Mouse (Mus musculus) myocyte (in vitro differentiated cells): ENCODE results near the gene Myl4. TPM values are rescaled to one million over a fixed set of nuclear protein-coding genes. Genes with fewer than 3 reads are reported as not detected.

Experiments used
- H3K27me3 ChIP-seq: one replicate; pipeline ENCODE4 v1.6.1; 2011; ENCODE audit not compliant: control insufficient read depth, insufficient read depth, insufficient read length
- H3K36me3 ChIP-seq: one replicate; pipeline ENCODE4 v1.6.1; 2011; ENCODE audit not compliant: control insufficient read depth, insufficient read depth
- H3K4me2 ChIP-seq: one replicate; pipeline ENCODE4 v1.6.1; 2011; ENCODE audit warnings: low read depth, control low read depth
- H3K4me3 ChIP-seq: one replicate; pipeline ENCODE4 v1.5.1; 2011; ENCODE audit warnings: mild to moderate bottlenecking, control low read depth, moderate library complexity
- H3K79me2 ChIP-seq: one replicate; pipeline ENCODE4 v1.6.1; 2011; ENCODE audit not compliant: control insufficient read depth, insufficient read depth
- H3ac ChIP-seq: one replicate; pipeline ENCODE4 v1.6.1; 2011; ENCODE audit not compliant: control insufficient read depth, insufficient read length
- CEBPB ChIP-seq: IDR thresholded peaks from 2 replicates; pipeline ENCODE4 v1.6.1; 2011; ENCODE audit warnings: mild to moderate bottlenecking, moderate library complexity; ENCODE audit not compliant: poor library complexity, insufficient read depth, severe bottlenecking
- E2F4 ChIP-seq: IDR thresholded peaks from one replicate; pipeline ENCODE4 v1.6.1; 2011; ENCODE audit warnings: mild to moderate bottlenecking, control low read depth, moderate library complexity; ENCODE audit not compliant: insufficient read depth
- MAX ChIP-seq: IDR thresholded peaks from one replicate; pipeline ENCODE4 v1.6.1; 2011; ENCODE audit warnings: low read depth, mild to moderate bottlenecking, control low read depth
- MYOD1 ChIP-seq, 3 experiments: IDR thresholded peaks; one replicate each; pipeline ENCODE4 v1.6.1; 2011; ENCODE audit warnings: control low read depth in 2 of 3, low read depth in 2 of 3, mild to moderate bottlenecking in 2 of 3, moderate library complexity in 1 of 3; ENCODE audit not compliant: insufficient read length in 2 of 3, control insufficient read depth in 1 of 3
- MYOG ChIP-seq, 3 experiments: IDR thresholded peaks; one replicate each; pipeline ENCODE4 v1.6.1; 2011; ENCODE audit warnings: control low read depth in 2 of 3, low read depth in 2 of 3, mild to moderate bottlenecking in 2 of 3; ENCODE audit not compliant: insufficient read length in 2 of 3, control insufficient read depth in 1 of 3, insufficient read depth in 1 of 3
- POLR2A ChIP-seq: IDR thresholded peaks from one replicate; pipeline ENCODE4 v1.6.1; 2011; ENCODE audit warnings: low read depth, mild to moderate bottlenecking, control low read depth, moderate library complexity; ENCODE audit not compliant: insufficient read length
- POLR2AphosphoS2 ChIP-seq: IDR thresholded peaks from one replicate; pipeline ENCODE4 v1.6.1; 2011; ENCODE audit warnings: low read depth, control low read depth; ENCODE audit not compliant: insufficient read length
- REST ChIP-seq: IDR thresholded peaks from one replicate; pipeline ENCODE4 v1.6.1; 2011; ENCODE audit warnings: mild to moderate bottlenecking, control low read depth, moderate library complexity; ENCODE audit not compliant: insufficient read depth, insufficient read length
- SRF ChIP-seq: IDR thresholded peaks from one replicate; pipeline ENCODE4 v1.6.1; 2011; ENCODE audit warnings: low read depth; ENCODE audit not compliant: control insufficient read depth, insufficient read length
- TCF12 ChIP-seq: IDR thresholded peaks from one replicate; pipeline ENCODE4 v1.6.1; 2011; ENCODE audit warnings: mild to moderate bottlenecking, control low read depth; ENCODE audit not compliant: poor library complexity, insufficient read depth, severe bottlenecking
- TCF3 ChIP-seq: IDR thresholded peaks from one replicate; pipeline ENCODE4 v1.6.1; 2011; ENCODE audit warnings: low read depth, control low read depth; ENCODE audit not compliant: insufficient read length
- USF1 ChIP-seq: IDR thresholded peaks from one replicate; pipeline ENCODE4 v1.6.1; 2011; ENCODE audit warnings: low read depth, mild to moderate bottlenecking, control low read depth, moderate library complexity
- polyA plus RNA-seq: library from polyadenylated mRNA; unstranded; fragments of >200 nt; fragmentation: generic; extraction: Trizol; gene quantifications from one replicate; pipeline ENCODE4 v1.2.1, GENCODE M21; 2012; ENCODE audit warnings: missing spikeins

The Myl4 gene
- polyA plus RNA-seq, 1 experiment = 5,062 TPM

GRCm38 (mm10) chr11:104624791-104625391 lies 74.4 kb downstream of the Myl4 start:
- TF ChIP-seq TCF3 (no peak), MYOD1 (IDR thresholded peaks at IDR 0.05; ENCODE audit: control insufficient read depth in 1 of 3, insufficient read length in 2 of 3, low read depth in 2 of 3) (peak in 2 of 3 experiments; percentile 39 to 60), MYOG (IDR thresholded peaks at IDR 0.05; ENCODE audit: control insufficient read depth in 1 of 3, insufficient read depth in 1 of 3, insufficient read length in 2 of 3, low read depth in 2 of 3) (peak in 1 of 3 experiments; percentile 57), SRF (peak; percentile 72), E2F4 (no peak)
- Histone ChIP-seq H3K79me2 (peaks cover 25% of the 10 kb centered on the region), H3K27me3 (no peaks in the 10 kb centered on the region), H3K4me2 (peak overlapping the region; percentile 60), H3K4me3 (no peak overlapping the region), H3K36me3 (no peaks in the 10 kb centered on the region), H3ac (no peak overlapping the region)

GRCm38 (mm10) chr11:104625453-104626402 lies 75.3 kb downstream of the Myl4 start:
- H3K79me2 ChIP-seq = peaks cover 20% of the 10 kb centered on the region
- H3ac ChIP-seq = no peak overlapping the region
- H3K4me2 ChIP-seq = peak overlapping the region; percentile 60
- H3K27me3 ChIP-seq = no peaks in the 10 kb centered on the region
- TF ChIP-seq E2F4 (no peak), USF1 (peak; percentile 41), TCF12 (no peak), MYOG (IDR thresholded peaks at IDR 0.05; ENCODE audit: control insufficient read depth in 1 of 3, insufficient read depth in 1 of 3, insufficient read length in 2 of 3, low read depth in 2 of 3) (no peak)
- no peaks in the 10 kb centered on the region for H3K36me3 ChIP-seq
- H3K4me3 ChIP-seq = no peak overlapping the region

- Histone ChIP-seq H3K27me3 (no peaks in the 10 kb centered on the region), H3K79me2 (peaks cover 11% of the 10 kb centered on the region), H3ac (no peak overlapping the region), H3K36me3 (no peaks in the 10 kb centered on the region), H3K4me3 (no peak overlapping the region), H3K4me2 (peak overlapping the region; percentile 59)
- TF ChIP-seq TCF3 (no peak), SRF (no peak), POLR2A (no peak), MYOD1 (IDR thresholded peaks at IDR 0.05; ENCODE audit: control insufficient read depth in 1 of 3, insufficient read length in 2 of 3, low read depth in 2 of 3) (no peak), MAX (no peak), CEBPB (no peak), TCF12 (no peak), USF1 (no peak), REST (no peak), E2F4 (no peak), POLR2AphosphoS2 (no peak), MYOG (IDR thresholded peaks at IDR 0.05; ENCODE audit: control insufficient read depth in 1 of 3, insufficient read depth in 1 of 3, insufficient read length in 2 of 3, low read depth in 2 of 3) (no peak)
These were observed 76.2 kb downstream of the Myl4 start for GRCm38 (mm10) chr11:104626635-104627034.

GRCm38 (mm10) chr11:104627616-104628301 lies 77.3 kb downstream of the Myl4 start:
- no peaks in the 10 kb centered on the region for H3K36me3 ChIP-seq
- no peak overlapping the region for H3K4me3 ChIP-seq
- H3K4me2 ChIP-seq = peak overlapping the region; percentile 61
- TF ChIP-seq TCF3 (no peak), CEBPB (0 out of 2 replicates have a peak, but pooled peaks have one; percentile 30), MYOD1 (IDR thresholded peaks at IDR 0.05; ENCODE audit: control insufficient read depth in 1 of 3, insufficient read length in 2 of 3, low read depth in 2 of 3) (no peak)
- no peak overlapping the region for H3ac ChIP-seq
- H3K27me3 ChIP-seq = no peaks in the 10 kb centered on the region
- H3K79me2 ChIP-seq = peaks cover 9% of the 10 kb centered on the region

GRCm38 (mm10) chr11:104628566-104628965 lies 78.1 kb downstream of the Myl4 start:
- Histone ChIP-seq H3K4me2 (peak overlapping the region; percentile 61), H3ac (no peak overlapping the region), H3K36me3 (no peaks in the 10 kb centered on the region), H3K4me3 (no peak overlapping the region), H3K27me3 (no peaks in the 10 kb centered on the region), H3K79me2 (peaks cover 9% of the 10 kb centered on the region)
- no peak for TF ChIP-seq POLR2A
